Mouse (Mus musculus): ENCODE data around the gene Ercc6. TPM values are rescaled to one million over a fixed set of nuclear protein-coding genes. Genes with fewer than 3 reads are reported as not detected.

Gene Ercc6
- polyA plus RNA-seq, 2 experiments = 12.2 to 15.0 TPM

GRCm38 (mm10) chr14:32518543-32518942, 5.2 kb downstream of the Ercc6 start:
- Histone ChIP-seq H3K4me3 (replicated peaks; ENCODE audit: low read length) (no peak overlapping the region), H3K9ac (ENCODE audit: low read depth, low read length, severe bottlenecking) (no peak overlapping the region), H3K36me3 (ENCODE audit: control insufficient read depth, insufficient read depth, low read length) (peaks cover 66% of the 10 kb centered on the region), H3K9me3 (ENCODE audit: control insufficient read depth, low read length) (no peaks in the 10 kb centered on the region), H3K27me3 (ENCODE audit: control insufficient read depth, insufficient read depth, low read length) (no peaks in the 10 kb centered on the region), H3K4me1 (ENCODE audit: control insufficient read depth, insufficient read depth, low read length) (peaks cover 5% of the 10 kb centered on the region), H3K27ac (replicated peaks; ENCODE audit: low read depth, low read length) (no peak overlapping the region), H3K4me2 (replicated peaks; ENCODE audit: low read depth, low read length, severe bottlenecking) (no peak overlapping the region)
- TF ChIP-seq POLR2A (IDR thresholded peaks at IDR 0.05; ENCODE audit: borderline replicate concordance, extremely low read depth, insufficient read depth, insufficient read length) = no peak
- DNase-seq (ENCODE audit: low spot score) = no peak
- WGBS = 95% methylated on average over 2 of the region's 2 CpGs
- ATAC-seq (ENCODE audit: low FRiP score, low read depth) = no peak

- no peak for ATAC-seq (ENCODE audit: low FRiP score, low read depth)
- peaks cover 70% of the 10 kb centered on the region for H3K36me3 ChIP-seq (ENCODE audit: control insufficient read depth, insufficient read depth, low read length)
These were observed 7.1 kb downstream of the Ercc6 start for GRCm38 (mm10) chr14:32520400-32520926.

GRCm38 (mm10) chr14:32522336-32522735, 9.0 kb downstream of the Ercc6 start:
- no peak overlapping the region for H3K9ac ChIP-seq (ENCODE audit: low read depth, low read length, severe bottlenecking)

More at GRCm38 (mm10) chr14:32520400-32520926, 7.1 kb downstream of the Ercc6 start:
- no peak overlapping the region for H3K4me2 ChIP-seq (replicated peaks; ENCODE audit: low read depth, low read length, severe bottlenecking)
- no peak overlapping the region for H3K9ac ChIP-seq (ENCODE audit: low read depth, low read length, severe bottlenecking)
- no peaks in the 10 kb centered on the region for H3K4me1 ChIP-seq (ENCODE audit: control insufficient read depth, insufficient read depth, low read length)
- no peak for TF ChIP-seq POLR2A (IDR thresholded peaks at IDR 0.05; ENCODE audit: borderline replicate concordance, extremely low read depth, insufficient read depth, insufficient read length)
- 78% methylated on average over 7 of the region's 7 CpGs for WGBS
- H3K27ac ChIP-seq (replicated peaks; ENCODE audit: low read depth, low read length) = no peak overlapping the region
- no peak overlapping the region for H3K4me3 ChIP-seq (replicated peaks; ENCODE audit: low read length)
- H3K27me3 ChIP-seq (ENCODE audit: control insufficient read depth, insufficient read depth, low read length) = no peaks in the 10 kb centered on the region
- DNase-seq (ENCODE audit: low spot score) = no peak
- H3K9me3 ChIP-seq (ENCODE audit: control insufficient read depth, low read length) = no peaks in the 10 kb centered on the region

GRCm38 (mm10) chr14:32524071-32524470, 10.8 kb downstream of the Ercc6 start:
- no peak overlapping the region for H3K4me2 ChIP-seq (replicated peaks; ENCODE audit: low read depth, low read length, severe bottlenecking)
- DNase-seq (ENCODE audit: low spot score) = no peak

More at GRCm38 (mm10) chr14:32522336-32522735, 9.0 kb downstream of the Ercc6 start:
- Histone ChIP-seq H3K4me2 (replicated peaks; ENCODE audit: low read depth, low read length, severe bottlenecking) (no peak overlapping the region), H3K36me3 (ENCODE audit: control insufficient read depth, insufficient read depth, low read length) (peaks cover 70% of the 10 kb centered on the region), H3K27ac (replicated peaks; ENCODE audit: low read depth, low read length) (no peak overlapping the region), H3K4me3 (replicated peaks; ENCODE audit: low read length) (no peak overlapping the region), H3K4me1 (ENCODE audit: control insufficient read depth, insufficient read depth, low read length) (no peaks in the 10 kb centered on the region), H3K9me3 (ENCODE audit: control insufficient read depth, low read length) (no peaks in the 10 kb centered on the region), H3K27me3 (ENCODE audit: control insufficient read depth, insufficient read depth, low read length) (no peaks in the 10 kb centered on the region)
- WGBS = 77% methylated on average over 2 of the region's 2 CpGs
- no peak for TF ChIP-seq POLR2A (IDR thresholded peaks at IDR 0.05; ENCODE audit: borderline replicate concordance, extremely low read depth, insufficient read depth, insufficient read length)
- DNase-seq (ENCODE audit: low spot score) (no peak), ATAC-seq (ENCODE audit: low FRiP score, low read depth) (no peak)

GRCm38 (mm10) chr14:32525996-32526705, 12.8 kb downstream of the Ercc6 start:
- Histone ChIP-seq H3K9ac (ENCODE audit: low read depth, low read length, severe bottlenecking) (no peak overlapping the region), H3K4me2 (replicated peaks; ENCODE audit: low read depth, low read length, severe bottlenecking) (no peak overlapping the region), H3K9me3 (ENCODE audit: control insufficient read depth, low read length) (no peaks in the 10 kb centered on the region), H3K36me3 (ENCODE audit: control insufficient read depth, insufficient read depth, low read length) (peaks cover 52% of the 10 kb centered on the region), H3K27me3 (ENCODE audit: control insufficient read depth, insufficient read depth, low read length) (no peaks in the 10 kb centered on the region), H3K27ac (replicated peaks; ENCODE audit: low read depth, low read length) (no peak overlapping the region), H3K4me1 (ENCODE audit: control insufficient read depth, insufficient read depth, low read length) (no peaks in the 10 kb centered on the region), H3K4me3 (replicated peaks; ENCODE audit: low read length) (no peak overlapping the region)
- no peak for DNase-seq (ENCODE audit: low spot score)
- no peak for ATAC-seq (ENCODE audit: low FRiP score, low read depth)
- WGBS = 76% methylated on average over 14 of the region's 14 CpGs
- TF ChIP-seq POLR2A (IDR thresholded peaks at IDR 0.05; ENCODE audit: borderline replicate concordance, extremely low read depth, insufficient read depth, insufficient read length) = no peak

More at GRCm38 (mm10) chr14:32524071-32524470, 10.8 kb downstream of the Ercc6 start:
- Histone ChIP-seq H3K9me3 (ENCODE audit: control insufficient read depth, low read length) (no peaks in the 10 kb centered on the region), H3K27ac (replicated peaks; ENCODE audit: low read depth, low read length) (no peak overlapping the region), H3K36me3 (ENCODE audit: control insufficient read depth, insufficient read depth, low read length) (peaks cover 66% of the 10 kb centered on the region), H3K27me3 (ENCODE audit: control insufficient read depth, insufficient read depth, low read length) (no peaks in the 10 kb centered on the region), H3K4me1 (ENCODE audit: control insufficient read depth, insufficient read depth, low read length) (no peaks in the 10 kb centered on the region), H3K9ac (ENCODE audit: low read depth, low read length, severe bottlenecking) (no peak overlapping the region), H3K4me3 (replicated peaks; ENCODE audit: low read length) (no peak overlapping the region)
- TF ChIP-seq POLR2A (IDR thresholded peaks at IDR 0.05; ENCODE audit: borderline replicate concordance, extremely low read depth, insufficient read depth, insufficient read length) = no peak
- ATAC-seq (ENCODE audit: low FRiP score, low read depth) = no peak
- 75% methylated on average over 1 of the region's 1 CpGs for WGBS
